Comparison of ENCODE assay signal across 22 mouse cellular contexts in the genomic region with DNA sequence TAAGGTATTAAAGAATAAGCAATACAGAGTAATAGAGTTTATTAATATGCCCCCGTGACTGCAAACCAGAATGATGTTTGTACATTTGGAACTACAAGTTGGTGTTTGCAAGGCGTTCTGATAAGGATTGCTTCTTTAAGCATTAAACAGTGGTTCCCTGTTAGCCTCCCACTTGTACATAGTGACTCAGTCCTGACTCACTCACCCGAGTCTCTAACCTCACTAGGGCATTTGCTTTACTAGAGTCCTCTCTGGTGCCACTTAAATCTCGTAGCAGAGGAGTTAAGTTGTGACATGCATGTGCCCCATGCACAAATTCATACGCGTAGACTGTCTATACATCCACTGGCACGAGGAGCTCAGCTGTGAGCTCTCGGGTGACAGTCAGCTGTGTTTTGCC. TPM values are rescaled to one million over a fixed set of nuclear protein-coding genes. Genes with fewer than 3 reads are reported as not detected.
DNase-seq lines count a peak whose midpoint lies in the region; ATAC-seq and TF ChIP-seq lines count a peak whose summit lies in the region.
"Had no signal": no experiment of that assay in that cellular context is flagged by ENCODE, and none has a peak within 500 bp of the region (broad histone marks: within the 10 kb centered on the region; RNA-seq: fewer than 3 reads in every experiment).

No protein-coding gene starts in this region.

- peaks cover 8% of the 10 kb centered on the region; the same call in 1 of the 2 replicates for H3K36me3 ChIP-seq in kidney, adult 2 months (ENCODE audit: control insufficient read depth, insufficient read depth, low read length)
- H3K36me3 ChIP-seq in stomach, embryonic 16.5 days (ENCODE audit: control insufficient read depth, insufficient read depth, low read length) = peaks cover 32% of the 10 kb centered on the region

- peak; percentile 42 for DNase-seq in adrenal gland, adult 2 months
- DNase-seq in adrenal gland, postnatal 10 days = no peak
- no peak for DNase-seq in kidney, adult 2 months
- no peak for DNase-seq in kidney, postnatal 4 days
- peak; percentile 78 for DNase-seq in NIH3T3 (ENCODE audit: low read depth)
- no peak for DNase-seq in thymus, postnatal 0 days (ENCODE audit: low spot score)
- DNase-seq: cerebellum, adult 11 months; cerebellum, adult 8-10 months; cerebellum, postnatal 14 days; gastrocnemius, postnatal 10 days; heart, postnatal 36 days; kidney, adult 8-10 months had no signal

- H3K4me2 ChIP-seq in stomach, embryonic 16.5 days (ENCODE audit: low read depth, low read length) = no peak overlapping the region
- H3K4me2 ChIP-seq: embryonic facial prominence, embryonic 12.5 days; forebrain, embryonic 12.5 days; heart, embryonic 12.5 days; hindbrain, embryonic 15.5 days had no signal

- 76% methylated on average over 8 of the region's 8 CpGs for WGBS in kidney, adult 2 months
- WGBS in stomach, embryonic 16.5 days = 75% methylated on average over 8 of the region's 8 CpGs

- H3K4me3 ChIP-seq in kidney, adult 2 months (ENCODE audit: insufficient read depth, low read depth, low read length) = no peak overlapping the region
- no peak overlapping the region for H3K4me3 ChIP-seq in stomach, embryonic 16.5 days (replicated peaks; ENCODE audit: low read length)
- H3K4me3 ChIP-seq: embryonic facial prominence, embryonic 12.5 days; forebrain, embryonic 12.5 days; heart, embryonic 12.5 days; hindbrain, embryonic 15.5 days had no signal

- TF ChIP-seq CTCF in kidney, adult 2 months (conservative IDR thresholded peaks at IDR 0.05; ENCODE audit: insufficient read depth, insufficient read length, low read depth, low read length) = no peak

- H3K9me3 ChIP-seq in stomach, embryonic 16.5 days (replicated peaks; ENCODE audit: control insufficient read depth, low read length) = no peaks in the 10 kb centered on the region
- H3K9me3 ChIP-seq: embryonic facial prominence, embryonic 12.5 days; forebrain, embryonic 12.5 days; G1E; heart, embryonic 12.5 days; hindbrain, embryonic 15.5 days had no signal

- H3K9ac ChIP-seq in stomach, embryonic 16.5 days (ENCODE audit: low read length) = no peak overlapping the region
- H3K9ac ChIP-seq: embryonic facial prominence, embryonic 12.5 days; forebrain, embryonic 12.5 days; heart, embryonic 12.5 days; hindbrain, embryonic 15.5 days had no signal

- H3K4me1 ChIP-seq in kidney, adult 2 months (ENCODE audit: control insufficient read depth, insufficient read depth, low read length) = no peaks in the 10 kb centered on the region
- H3K4me1 ChIP-seq in stomach, embryonic 16.5 days (ENCODE audit: control insufficient read depth, insufficient read depth, low read length) = no peaks in the 10 kb centered on the region
- H3K4me1 ChIP-seq: embryonic facial prominence, embryonic 12.5 days; forebrain, embryonic 12.5 days; hindbrain, embryonic 15.5 days had no signal

- no peak for TF ChIP-seq POLR2A in kidney, adult 2 months (IDR thresholded peaks at IDR 0.05; ENCODE audit: low read depth, low read length)

- peak overlapping the region; percentile 49; the same call in 1 of the 2 replicates for H3K27ac ChIP-seq in kidney, adult 2 months (ENCODE audit: insufficient read depth, low read depth, low read length)
- 0 out of 2 replicates have a peak overlapping the region, but pooled peaks have one; percentile 19 for H3K27ac ChIP-seq in stomach, embryonic 16.5 days (ENCODE audit: low read length)
- H3K27ac ChIP-seq: embryonic facial prominence, embryonic 12.5 days; forebrain, embryonic 12.5 days; hindbrain, embryonic 15.5 days had no signal

- H3K27me3 ChIP-seq in kidney, adult 2 months (replicated peaks; ENCODE audit: control insufficient read depth, insufficient read depth, low read length) = no peaks in the 10 kb centered on the region
- no peaks in the 10 kb centered on the region for H3K27me3 ChIP-seq in stomach, embryonic 16.5 days (ENCODE audit: control insufficient read depth, insufficient read depth, low read length)
- H3K27me3 ChIP-seq: embryonic facial prominence, embryonic 12.5 days; forebrain, embryonic 12.5 days; heart, embryonic 12.5 days; hindbrain, embryonic 15.5 days had no signal

- ATAC-seq in stomach, embryonic 16.5 days (ENCODE audit: insufficient read depth, low FRiP score) = peak; percentile 73
- no peak for ATAC-seq in activated CD4-positive, CD25-positive, alpha-beta regulatory T cell, adult 4 months
- ATAC-seq: CD4-positive, CD25-positive, alpha-beta regulatory T cell, adult 4 months; forebrain, embryonic 16.5 days; intestine, embryonic 16.5 days had no signal

RNA-seq across cellular contexts. Expression of gene Ppp4r1, which starts 31.4 kb away (rescaled TPM):
- 10 to 100 TPM; 59.2 to 60.7 TPM for total RNA-seq in adrenal gland, adult 2 months (2021)
- polyA plus RNA-seq in adrenal gland, adult 2 months (2012; rRNA removed) = 19.1 and 24.9 TPM in 2 replicates
- total RNA-seq in adrenal gland, postnatal 10 days (2021) = 10 to 100 TPM; 59.5 to 69.7 TPM
- polyA plus RNA-seq in kidney, adult 2 months (2012; rRNA removed) = 34.3 and 37.6 TPM in 2 replicates
- polyA plus RNA-seq in stomach, embryonic 16.5 days (2015; fragmentation: Nextera tagmentation; extraction: Ambion mirVana) = 30.9 and 33.0 TPM in 2 replicates
- 19.1 and 19.2 TPM in 2 replicates for polyA plus RNA-seq in thymus, postnatal 0 days (2015; fragmentation: Nextera tagmentation; extraction: Ambion mirVana)
- polyA plus RNA-seq in activated CD4-positive, CD25-positive, alpha-beta regulatory T cell, adult 4 months (2017; shearing (Covaris generic)) = 10 to 100 TPM; 20.0 to 21.8 TPM

RNA-seq across cellular contexts. Expression of gene Rab31, which starts 41.2 kb away (rescaled TPM):
- total RNA-seq in adrenal gland, adult 2 months (2021) = 10 to 100 TPM; 36.7 to 48.2 TPM
- 15.9 and 16.7 TPM in 2 replicates for polyA plus RNA-seq in adrenal gland, adult 2 months (2012; rRNA removed)
- total RNA-seq in adrenal gland, postnatal 10 days (2021) = 10 to 100 TPM; 32.1 to 32.5 TPM
- 16.8 and 17.6 TPM in 2 replicates for polyA plus RNA-seq in kidney, adult 2 months (2012; rRNA removed)
- 34.6 and 35.3 TPM in 2 replicates for polyA plus RNA-seq in stomach, embryonic 16.5 days (2015; fragmentation: Nextera tagmentation; extraction: Ambion mirVana)
- polyA plus RNA-seq in thymus, postnatal 0 days (2015; fragmentation: Nextera tagmentation; extraction: Ambion mirVana) = 5.7 and 6.0 TPM in 2 replicates
- polyA plus RNA-seq in activated CD4-positive, CD25-positive, alpha-beta regulatory T cell, adult 4 months (2017; shearing (Covaris generic)) = 1 to 10 TPM; 2.6 to 3.0 TPM

Comparison
In these comparisons a context has a peak if more than half of its experiments do, and no peak if none do; other contexts are left out.
1. DNase-seq: peak in adrenal gland, adult 2 months (single experiment) and NIH3T3 (single experiment); none in adrenal gland, postnatal 10 days (single experiment), kidney, adult 2 months (single experiment), kidney, postnatal 4 days (0 of 2) and thymus, postnatal 0 days (single experiment).